Mouse (Mus musculus): ENCODE results near the gene Map3k14.

GRCm38 (mm10) chr11:103197340-103197739, 69.9 kb downstream of the Map3k14 start:
- TF ChIP-seq CTCF (conservative IDR thresholded peaks at IDR 0.05; ENCODE audit: insufficient read depth, insufficient read length, low read depth, low read length) (no peak), POLR2A (IDR thresholded peaks at IDR 0.05; ENCODE audit: low read depth, low read length) (no peak)

All from kidney, adult 2 months (tissue).